Mouse (Mus musculus) heart, adult 9 months (tissue): ENCODE data around the gene Nop9.

Source experiments
- DNase-seq, 2 experiments: peaks; one replicate each; pipeline ENCODE4 v3.0.0; 2022; ENCODE audit warnings: low spot score in 2 of 2

Nop9 gene

DNA sequence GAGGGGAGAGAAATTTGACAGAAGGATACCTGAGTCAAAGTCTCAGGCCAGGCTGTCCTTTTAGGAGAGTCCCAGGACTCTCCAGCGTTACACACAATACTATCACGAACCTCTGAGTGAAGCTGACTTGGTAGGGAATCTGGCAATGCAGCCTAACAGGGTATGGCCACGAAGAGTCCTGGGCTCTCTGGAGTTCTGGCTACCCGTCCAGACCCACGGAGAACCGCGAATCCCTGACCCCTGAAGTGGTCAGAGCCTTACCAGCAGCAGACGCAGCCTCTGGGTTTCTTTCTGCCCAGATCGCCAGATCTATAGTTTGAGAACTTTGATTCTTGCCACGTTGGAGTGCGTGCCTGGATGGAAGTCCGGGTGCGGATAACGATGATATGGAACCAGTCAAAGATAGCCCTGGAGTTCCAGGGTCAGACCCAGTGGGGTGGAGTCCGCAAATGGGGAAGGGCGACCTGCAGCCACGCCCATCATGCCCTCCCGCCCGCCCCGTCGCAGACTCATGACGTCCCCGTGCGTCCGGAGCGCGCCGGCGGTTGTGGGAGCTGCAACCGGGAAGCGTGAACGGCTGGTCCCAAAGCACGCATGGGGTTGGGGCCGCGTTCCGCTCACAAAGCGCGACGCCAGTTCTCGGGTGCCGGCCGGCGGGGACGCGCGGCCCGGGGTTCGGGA lies at the start of gene Nop9, which contains the start of gene Dhrs1:
Gene Nop9 (plus strand): TSS at position 514 of the 681 bp plus-strand sequence.
Gene Dhrs1 (minus strand): TSS at position 511 of the 681 bp plus-strand sequence.
- peak; percentile 88 to 91 for DNase-seq

DNA sequence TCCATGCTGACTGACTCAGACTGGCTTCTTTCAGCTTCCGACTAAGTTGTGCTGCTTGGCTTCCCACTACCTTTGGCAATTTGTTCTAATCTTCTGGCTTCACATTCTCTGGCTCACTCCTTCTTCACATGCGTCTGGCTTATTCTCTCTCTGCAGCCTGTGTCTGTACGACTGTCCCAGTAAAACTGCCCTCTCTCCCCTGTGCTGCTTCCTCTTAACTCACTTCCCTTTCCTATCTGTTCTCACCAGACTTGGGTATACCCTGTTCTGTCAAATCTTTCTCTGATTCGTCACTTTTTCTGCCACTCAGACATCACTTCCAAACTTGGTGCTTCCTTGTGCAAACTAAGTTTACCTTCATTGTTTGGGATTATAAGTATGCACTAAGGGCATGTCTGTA lies 48.3 kb upstream of the Nop9 start:
- DNase-seq, result no peak

DNA sequence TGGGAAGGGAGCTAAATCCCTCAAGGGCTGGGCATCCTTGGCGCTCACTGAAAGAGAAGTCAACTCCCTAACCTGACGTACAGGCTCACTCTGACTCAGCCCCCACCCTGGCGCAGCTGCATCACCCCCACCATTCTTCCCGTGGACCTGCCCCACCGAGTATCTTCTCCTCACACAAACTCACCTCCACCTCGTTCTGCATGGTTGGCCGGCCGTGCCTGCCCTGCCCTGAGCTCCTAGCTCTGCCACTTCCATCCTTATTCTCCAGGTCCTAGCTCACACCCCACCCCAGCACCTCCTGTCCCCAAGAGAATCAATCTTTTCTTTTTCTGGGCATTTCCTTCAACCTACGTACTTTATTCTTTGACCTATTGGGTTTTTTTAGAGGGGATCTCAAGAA lies 44.4 kb upstream of the Nop9 start:
- no peak for DNase-seq

DNA sequence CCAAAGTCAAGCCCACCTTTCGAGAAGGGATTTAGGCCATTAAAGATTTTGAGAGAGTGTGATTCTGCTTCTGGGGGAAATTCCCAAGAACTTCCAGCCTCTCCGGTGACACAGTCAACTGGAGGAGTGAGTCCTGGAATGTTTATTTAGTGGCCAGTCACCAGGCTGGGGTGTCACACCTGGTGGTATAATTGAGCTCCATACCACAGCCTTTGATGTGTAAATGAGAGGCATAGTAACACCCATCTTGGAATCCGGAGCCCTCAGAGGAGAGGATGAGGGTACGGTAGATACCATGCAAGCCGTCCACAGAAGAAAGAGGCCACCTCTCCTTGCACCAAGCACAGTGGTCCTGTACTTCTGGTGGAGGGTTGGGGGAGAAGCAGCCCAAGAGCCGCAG lies 42.7 kb upstream of the Nop9 start:
- DNase-seq, result no peak

DNA sequence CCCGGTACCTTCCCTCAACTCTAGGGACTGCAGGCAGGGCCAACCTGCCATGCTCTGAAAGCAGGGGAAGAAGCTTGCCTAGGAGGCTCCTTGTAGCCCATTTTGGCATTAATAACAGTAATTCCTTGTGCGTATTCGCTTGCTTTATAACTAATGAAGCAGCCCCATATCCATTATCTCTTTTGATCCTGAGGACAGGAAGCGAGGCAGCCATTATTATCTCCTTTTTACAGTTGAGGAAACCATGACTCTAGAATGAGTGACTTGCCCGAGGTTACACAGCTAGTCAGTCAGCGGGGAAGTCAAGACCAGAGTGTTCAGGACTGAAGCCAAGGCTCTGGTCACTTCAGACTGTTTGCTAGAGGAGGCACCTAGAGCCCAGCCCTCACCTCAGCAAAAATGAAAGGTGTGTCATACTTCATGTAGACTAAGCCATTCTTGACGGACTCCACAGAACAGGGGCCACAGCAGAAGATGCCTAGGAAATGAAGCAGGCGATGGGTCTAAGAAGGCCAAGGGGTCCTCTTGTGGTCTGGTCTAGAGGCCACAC lies 39.4 kb upstream of the Nop9 start:
- DNase-seq, result no peak

DNA sequence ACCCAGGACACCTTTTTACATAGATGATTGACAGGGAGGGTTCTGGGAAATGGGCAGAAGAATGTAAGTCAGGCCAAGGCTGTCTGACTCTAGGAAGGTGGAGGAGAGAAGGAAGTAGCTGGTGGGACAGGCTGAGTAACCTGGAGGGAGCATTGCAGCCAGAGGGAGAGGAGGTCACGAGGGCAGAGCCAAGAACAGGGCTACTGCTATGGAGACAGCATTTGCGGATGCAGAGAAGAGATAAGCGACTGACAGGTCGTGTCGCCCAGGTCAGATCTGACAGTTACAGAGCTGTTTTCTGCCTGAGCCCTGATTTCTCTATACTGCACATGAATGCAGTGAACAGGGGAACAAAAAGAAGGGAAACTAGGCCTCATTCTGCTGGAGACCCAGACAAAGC lies 38.1 kb upstream of the Nop9 start:
- DNase-seq, result no peak

DNA sequence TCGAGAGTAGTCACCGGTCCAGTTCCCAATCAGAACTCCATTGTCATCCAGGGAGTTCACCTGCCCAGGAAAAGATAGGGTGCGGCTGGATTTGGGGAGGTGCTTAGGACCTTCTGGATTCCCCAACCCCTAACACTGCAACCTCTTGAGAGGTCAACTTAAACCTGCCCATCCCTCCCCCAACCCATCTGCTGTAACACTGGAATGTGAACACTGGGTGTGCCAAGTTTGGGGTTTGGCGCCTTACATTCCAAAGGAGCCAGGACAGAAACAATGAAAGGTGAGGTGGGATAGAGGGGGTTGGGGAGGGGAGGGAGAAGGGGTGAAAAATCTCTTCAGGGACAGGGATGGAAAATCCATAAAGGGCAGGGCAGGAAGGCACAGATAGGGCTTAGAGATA lies 36.0 kb upstream of the Nop9 start:
- no peak for DNase-seq

DNA sequence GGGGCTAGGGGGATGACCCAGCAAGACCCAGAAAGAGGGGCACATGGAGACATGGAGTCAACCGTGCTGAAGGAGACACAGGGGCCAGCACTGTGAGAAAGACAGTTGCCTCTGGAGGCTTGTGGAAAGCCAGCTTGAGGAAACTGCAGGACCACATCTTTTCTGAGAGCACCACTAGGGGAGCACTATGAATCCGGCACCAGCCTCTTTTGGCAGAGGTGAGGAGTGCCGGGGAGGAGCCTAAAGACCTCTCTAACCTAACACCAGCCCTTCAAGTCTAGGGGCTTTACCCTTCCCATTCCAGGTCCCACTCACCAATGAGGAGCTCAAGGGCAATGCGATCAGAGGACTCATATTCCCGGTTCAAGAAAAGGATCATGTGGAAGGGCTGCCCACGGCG lies 33.7 kb upstream of the Nop9 start:
- no peak for DNase-seq

DNA sequence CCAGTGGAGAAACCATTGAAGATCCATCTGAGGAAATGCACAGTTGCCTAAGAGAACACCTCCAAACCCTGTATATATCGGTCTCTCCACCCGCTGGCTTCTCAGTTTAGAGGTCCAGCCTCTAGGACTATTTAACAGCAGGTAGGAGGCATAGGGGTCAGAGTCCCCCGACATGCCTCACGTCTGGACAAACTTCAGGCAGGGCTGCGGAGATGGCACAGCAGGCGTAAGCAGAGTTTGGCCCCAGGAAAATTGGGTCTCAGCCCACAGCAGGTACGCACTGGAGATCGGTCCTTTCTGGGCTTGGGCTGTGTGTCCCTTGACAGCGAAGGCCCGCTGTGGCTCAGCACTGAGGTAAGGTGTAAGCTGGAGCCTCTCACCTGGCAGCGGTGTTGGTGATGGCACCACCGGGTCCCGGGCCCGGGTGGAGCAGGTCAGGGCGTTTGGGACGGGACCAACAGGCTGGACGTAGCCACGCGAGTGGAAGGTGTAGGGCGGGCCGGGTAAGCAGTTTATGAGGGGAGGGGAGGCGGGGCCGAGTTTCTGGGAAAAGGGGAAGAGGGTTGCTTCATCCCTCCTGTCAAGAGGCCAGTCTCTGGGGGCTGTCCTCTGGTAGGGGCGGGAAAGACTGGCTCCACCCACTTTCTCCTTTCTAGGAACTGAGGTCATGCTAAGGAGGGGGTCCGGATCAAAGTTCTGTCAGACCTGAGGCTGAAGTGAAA lies 32.3 kb upstream of the Nop9 start:
- DNase-seq, result peak; percentile 40 to 43

DNA sequence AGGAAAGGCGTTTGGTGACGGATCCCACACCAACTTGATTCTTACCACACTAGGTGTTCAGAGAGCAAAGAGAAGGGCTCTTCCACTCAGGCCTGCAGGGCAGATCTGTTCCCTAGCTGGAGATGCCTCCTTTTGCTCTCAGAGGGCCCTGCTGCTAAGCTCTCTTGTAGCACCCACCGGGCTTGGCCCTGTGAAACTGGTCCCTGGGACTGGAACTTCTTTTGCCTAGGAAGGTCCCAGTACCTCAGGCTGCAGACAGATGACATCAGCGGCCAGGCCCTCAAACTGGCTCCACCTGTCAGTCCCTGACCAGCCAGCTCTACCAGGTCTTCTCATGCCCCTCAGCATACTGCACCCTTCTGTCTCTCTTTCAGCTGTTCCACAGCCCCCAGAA lies 31.8 kb upstream of the Nop9 start, which contains the start of gene Tgm1:
Gene Tgm1 (minus strand): TSS at position 198 of the 394 bp plus-strand sequence.
- no peak for DNase-seq

DNA sequence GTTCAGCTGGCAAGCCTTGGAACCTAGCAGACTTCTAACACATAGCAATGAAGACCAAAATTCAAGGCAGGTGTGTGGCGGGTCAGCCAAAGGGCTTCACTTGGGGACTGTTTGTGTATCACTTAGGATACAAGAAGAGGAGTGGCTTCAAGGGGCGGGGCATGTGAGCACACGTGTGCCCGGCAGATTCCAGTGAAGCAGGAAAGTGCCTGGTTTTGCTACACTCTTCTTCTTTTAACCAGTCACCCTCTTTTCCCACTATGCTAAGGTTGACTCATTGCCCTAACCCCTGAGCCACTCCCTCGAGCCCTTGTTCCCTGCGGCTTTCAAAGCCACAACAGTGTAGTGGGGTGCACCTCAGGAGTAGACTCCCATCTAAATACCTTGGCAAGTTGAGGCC lies 30.6 kb upstream of the Nop9 start:
- DNase-seq, result no peak

DNA sequence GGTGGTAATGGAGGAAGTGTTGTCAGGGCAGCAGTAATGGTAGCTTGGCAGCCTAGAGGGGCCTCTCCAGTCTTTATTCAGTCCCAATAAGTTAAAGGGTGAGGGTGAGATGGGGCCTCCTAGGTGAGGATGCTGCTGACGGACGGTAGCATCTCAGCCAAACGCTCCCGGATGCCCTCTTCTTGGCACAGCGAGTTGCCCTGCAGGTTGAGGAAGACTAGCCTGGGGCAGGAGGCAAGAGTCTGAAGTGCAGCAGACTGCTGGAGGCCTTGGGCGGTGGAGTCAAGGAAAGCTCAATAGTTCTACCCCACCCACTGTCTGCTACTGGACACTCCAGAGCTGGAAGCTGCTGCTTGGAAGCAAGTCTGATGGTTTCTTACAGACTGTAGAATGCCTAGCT lies 29.2 kb upstream of the Nop9 start:
- DNase-seq, result no peak

DNA sequence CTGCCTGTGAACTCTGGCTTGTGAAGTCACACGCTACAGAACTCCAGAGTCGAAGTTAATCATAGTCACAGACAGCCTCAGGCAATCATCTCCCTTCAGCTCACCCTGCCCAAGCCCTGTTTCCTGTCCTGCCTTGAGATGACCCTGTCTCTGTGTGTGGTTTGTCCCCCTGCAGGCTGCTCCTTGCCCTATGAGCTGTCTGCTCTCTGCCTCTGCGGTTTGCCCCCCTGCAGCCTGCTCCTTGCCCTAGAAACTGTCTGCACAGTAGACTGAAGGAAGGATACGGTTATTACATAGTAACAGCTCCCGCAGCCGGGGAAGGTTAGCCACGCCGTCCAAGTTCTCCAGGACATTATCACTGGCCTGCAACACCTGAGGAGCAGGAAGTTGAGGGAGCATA lies 28.6 kb upstream of the Nop9 start:
- no peak for DNase-seq

DNA sequence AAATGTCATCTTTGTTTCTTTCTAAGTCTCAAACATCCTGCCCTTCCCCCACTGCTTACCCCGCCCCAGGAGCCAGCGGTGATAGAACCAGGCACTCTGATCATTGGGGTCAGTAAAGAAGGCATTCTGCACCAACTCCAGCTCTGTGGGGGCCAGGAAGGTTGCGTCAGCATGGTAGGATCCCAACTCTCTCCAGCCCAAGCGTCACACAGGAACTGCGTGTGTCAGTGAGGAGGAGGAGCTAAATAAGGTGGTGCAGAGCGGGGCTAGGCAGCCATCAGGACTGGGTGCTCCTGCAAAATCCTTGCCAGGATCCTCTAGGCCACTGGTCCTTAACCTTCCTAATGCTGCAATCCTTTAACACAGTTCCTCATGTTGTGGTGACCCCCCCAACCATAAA lies 25.8 kb upstream of the Nop9 start:
- no peak for DNase-seq

DNA sequence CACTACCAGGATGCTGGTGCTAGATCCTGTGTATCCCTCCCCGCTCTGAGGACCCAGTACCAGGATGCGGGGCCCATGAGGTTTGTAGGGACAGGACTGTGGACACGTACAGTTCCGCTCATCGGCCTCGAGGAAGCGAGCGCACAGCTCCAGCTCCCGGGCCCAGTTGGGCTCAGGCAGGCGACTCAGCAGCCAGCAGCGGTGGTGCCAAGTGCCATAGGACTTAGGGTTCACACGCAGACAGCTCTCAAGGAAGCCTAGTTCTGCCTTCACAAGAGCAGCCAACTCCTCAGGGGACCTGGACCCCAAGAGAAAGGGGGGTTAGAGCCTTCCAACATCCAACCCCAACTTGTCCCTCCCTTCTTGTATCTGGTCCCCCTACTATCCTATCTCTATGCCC lies 24.8 kb upstream of the Nop9 start:
- DNase-seq, result no peak

DNA sequence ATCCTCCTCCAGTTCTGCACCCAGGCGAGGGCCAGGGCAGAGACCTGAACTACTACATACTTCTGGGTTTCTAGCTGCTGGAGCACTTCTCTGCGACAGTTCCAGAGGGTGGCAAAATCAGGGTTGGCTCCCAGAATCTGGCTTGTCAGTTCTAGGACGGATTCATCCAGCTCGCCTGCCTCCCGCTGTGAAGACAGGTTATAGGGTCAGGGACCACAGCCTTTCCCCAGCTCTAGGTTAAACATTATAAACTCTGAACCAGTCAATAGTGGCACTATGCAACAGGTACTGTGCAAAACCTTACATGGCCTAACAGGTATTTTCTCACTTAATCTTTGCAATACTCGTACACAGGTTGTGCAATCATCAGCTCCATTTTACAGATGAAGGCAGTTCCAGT lies 24.4 kb upstream of the Nop9 start:
- DNase-seq, result no peak

DNA sequence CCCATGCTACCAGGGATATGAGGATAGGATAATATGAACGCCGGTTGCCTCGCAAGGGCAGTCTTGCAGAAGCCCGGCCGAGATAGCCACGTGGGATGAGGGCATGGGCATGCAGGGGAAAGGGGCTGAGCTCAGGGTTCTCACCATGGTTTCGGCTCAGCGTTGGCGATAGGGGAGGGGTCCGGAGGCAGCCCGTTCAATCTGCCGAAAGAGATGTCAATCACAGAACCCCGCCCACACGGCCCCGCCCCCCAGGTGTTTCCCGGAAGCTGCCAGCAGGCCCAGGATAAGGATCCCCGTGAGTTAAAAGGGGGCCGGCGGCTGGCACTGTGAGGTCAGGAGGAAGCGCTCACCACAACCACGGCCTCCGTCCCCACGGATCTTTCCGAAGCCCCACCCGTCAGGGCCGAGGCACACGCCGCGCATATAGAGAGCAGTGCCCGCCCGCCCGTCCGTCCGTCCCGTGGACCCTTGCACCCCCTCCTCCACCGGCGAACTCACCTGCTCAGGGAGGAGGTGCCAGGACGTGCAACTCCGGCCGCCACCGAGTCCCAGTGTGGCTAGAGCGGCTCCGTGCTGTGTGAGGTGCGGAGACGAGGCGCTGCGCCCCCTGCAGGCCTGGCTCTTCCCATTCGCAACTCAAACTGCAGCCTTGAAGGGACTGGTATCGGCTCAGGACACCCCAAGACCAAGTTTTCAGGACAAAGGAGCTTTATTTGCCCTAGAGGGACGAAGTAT lies 23.6 kb upstream of the Nop9 start, which contains the start of gene Rabggta:
Gene Rabggta (minus strand): TSS at position 564 of the 738 bp plus-strand sequence.
- DNase-seq, result peak; percentile 81 to 89

DNA sequence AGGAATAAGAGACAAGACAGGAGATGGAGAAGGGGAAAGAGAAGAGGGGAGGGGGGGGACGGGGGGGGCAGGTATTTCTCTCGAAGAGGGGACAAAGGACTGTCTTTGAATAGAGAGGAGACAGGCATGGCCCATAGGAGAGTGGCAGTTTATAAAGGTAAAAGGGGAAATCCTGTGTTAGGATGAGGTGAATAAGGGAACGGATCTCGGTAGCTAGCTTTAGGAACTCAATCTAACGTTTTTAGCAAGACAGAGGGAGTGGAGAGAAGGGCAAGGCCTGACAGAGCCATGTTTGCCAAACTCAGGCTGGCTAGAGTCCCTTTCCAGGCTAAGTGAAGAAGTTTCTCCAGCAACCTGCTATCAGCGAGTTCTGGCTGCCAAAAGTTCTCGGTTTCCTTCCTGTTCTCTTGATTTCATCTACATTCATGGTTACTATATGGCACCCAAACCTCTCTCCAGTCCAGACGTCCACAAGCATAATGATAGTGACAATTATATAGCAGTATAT lies 23.0 kb upstream of the Nop9 start:
- no peak for DNase-seq

DNA sequence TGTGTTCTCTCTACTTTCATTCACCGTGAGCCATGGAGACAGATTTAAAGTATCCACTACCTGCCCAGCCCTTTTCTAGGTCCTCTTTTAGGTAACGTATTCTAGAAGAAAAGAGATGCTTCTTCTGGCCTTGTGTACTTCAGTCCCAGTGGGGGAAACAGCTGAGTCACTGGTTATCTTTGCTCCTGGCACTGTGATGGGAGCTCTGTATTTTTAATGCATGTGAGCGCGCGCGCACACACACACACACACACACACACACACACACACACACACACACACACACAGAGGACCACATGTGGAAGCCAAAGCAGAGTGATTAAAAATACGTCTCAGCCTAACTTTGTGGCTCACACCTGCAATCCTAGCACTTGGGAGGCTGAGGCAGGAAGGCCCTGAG lies 22.1 kb upstream of the Nop9 start:
- no peak for DNase-seq

DNA sequence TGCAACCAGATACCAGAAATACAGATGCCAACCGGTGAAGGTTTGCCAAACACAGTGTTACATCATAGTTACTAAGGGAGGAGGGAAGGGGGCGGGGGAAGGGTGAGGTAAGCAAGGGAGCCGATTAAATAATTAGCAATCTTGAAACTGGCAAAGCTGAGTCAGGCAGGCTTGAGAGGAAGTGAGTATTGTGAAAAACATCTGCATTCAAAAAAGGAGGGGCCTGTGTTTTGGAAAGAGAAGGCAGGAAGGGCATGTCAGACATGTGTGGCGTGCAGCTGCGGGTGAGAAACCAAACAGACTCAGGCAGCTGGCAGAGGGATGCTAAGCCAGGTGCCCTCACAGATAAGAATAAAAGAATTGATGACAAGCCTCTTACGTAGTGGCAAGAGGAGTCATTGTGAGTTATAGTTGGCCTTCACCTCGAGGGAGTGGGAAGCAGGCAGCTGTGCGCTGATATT lies 21.1 kb upstream of the Nop9 start:
- peak; percentile 68 to 75 for DNase-seq

DNA sequence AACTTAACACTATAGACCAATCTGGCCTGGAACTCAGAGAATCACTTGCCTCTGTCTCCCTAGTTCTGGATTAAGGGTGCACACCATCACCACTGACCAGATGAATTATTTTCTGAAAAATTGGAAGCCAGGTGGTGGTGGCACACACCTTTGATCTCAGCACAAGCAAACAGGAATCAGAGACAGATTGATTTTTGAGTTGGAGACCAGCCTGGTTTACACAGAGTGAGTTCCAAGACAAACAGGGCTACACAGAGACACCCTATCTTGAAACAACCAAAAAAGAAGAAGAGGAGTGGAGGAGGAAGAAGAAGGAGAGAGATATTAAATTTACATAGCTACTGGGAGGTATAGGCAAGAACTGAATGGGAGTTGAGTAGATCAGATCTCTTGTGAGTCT lies 19.2 kb upstream of the Nop9 start:
- no peak for DNase-seq
